Mouse (Mus musculus): ENCODE measurements around the gene Alg9. TPM values are rescaled to one million over a fixed set of nuclear protein-coding genes. Genes with fewer than 3 reads are reported as not detected.
A peak's percentile ranks its signal among the peaks of the same experiment; 100 is the strongest.

Alg9 gene
- polyA plus RNA-seq (2012; rRNA removed) (33.2 and 41.9 TPM in 2 replicates), polyA plus RNA-seq (2014; fragmentation: Nextera tagmentation; extraction: Ambion mirVana) (35.8 and 35.9 TPM in 2 replicates)

DNA sequence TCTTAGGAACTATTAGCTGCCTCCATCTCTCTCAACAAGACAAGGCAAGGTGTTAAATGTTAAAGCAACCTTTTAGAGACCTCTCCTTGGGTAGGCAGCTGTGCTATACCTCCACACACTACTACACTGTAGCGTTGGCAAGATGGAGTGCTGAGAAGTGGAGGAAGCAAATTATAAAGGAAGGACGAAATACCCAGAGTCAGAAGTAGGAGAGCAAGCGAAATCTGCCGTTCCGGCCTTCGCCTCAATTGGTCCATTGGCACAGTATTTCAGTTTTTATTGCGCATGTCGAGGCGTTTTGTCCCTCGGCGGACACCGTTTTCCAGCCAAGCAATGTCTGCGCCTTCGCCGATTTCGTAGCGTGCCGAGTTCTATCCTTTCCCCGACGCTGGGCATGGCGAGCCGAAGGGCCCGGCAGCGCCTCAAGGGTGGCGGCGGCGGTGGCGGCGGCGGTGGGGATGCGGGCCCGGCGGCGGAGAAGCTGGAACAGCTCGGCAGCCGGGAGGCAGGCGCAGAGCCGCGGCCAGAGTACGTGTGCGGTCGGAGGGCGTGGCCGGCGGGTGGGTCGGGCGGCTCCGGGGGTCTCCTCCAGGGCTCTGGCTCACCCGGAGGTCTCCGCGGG lies at the start of gene Alg9, which contains the start of gene 1110032A03Rik:
Gene Alg9 (plus strand): TSS at position 29 of the 622 bp plus-strand sequence.
Gene 1110032A03Rik (minus strand): TSS at position 530 of the 622 bp plus-strand sequence.
- Histone ChIP-seq H3K4me2 (replicated peaks; ENCODE audit: low read depth, low read length, severe bottlenecking) (peak within 1 kb of the TSS; percentile 74), H3K9ac (ENCODE audit: low read depth, low read length, severe bottlenecking) (peak within 1 kb of the TSS; percentile 89), H3K36me3 (ENCODE audit: control insufficient read depth, insufficient read depth, low read length) (peaks cover 30% of the 10 kb centered on the region), H3K9me3 (ENCODE audit: control insufficient read depth, low read length) (no peaks in the 10 kb centered on the region), H3K27me3 (ENCODE audit: control insufficient read depth, insufficient read depth, low read length) (no peaks in the 10 kb centered on the region), H3K27ac (replicated peaks; ENCODE audit: low read depth, low read length) (peak within 1 kb of the TSS; percentile 85), H3K4me1 (ENCODE audit: control insufficient read depth, insufficient read depth, low read length) (peaks cover 7% of the 10 kb centered on the region), H3K4me3 (replicated peaks; ENCODE audit: low read length) (peak within 1 kb of the TSS; percentile 92)
- ATAC-seq (ENCODE audit: low FRiP score, low read depth) (peak; percentile 82), DNase-seq (ENCODE audit: low spot score) (peak; percentile 88)
- peak; percentile 45; the same call in 1 of the 2 replicates for TF ChIP-seq POLR2A (IDR thresholded peaks at IDR 0.05; ENCODE audit: borderline replicate concordance, extremely low read depth, insufficient read depth, insufficient read length)
- WGBS: 2% methylated on average over 23 of the region's 51 CpGs

DNA sequence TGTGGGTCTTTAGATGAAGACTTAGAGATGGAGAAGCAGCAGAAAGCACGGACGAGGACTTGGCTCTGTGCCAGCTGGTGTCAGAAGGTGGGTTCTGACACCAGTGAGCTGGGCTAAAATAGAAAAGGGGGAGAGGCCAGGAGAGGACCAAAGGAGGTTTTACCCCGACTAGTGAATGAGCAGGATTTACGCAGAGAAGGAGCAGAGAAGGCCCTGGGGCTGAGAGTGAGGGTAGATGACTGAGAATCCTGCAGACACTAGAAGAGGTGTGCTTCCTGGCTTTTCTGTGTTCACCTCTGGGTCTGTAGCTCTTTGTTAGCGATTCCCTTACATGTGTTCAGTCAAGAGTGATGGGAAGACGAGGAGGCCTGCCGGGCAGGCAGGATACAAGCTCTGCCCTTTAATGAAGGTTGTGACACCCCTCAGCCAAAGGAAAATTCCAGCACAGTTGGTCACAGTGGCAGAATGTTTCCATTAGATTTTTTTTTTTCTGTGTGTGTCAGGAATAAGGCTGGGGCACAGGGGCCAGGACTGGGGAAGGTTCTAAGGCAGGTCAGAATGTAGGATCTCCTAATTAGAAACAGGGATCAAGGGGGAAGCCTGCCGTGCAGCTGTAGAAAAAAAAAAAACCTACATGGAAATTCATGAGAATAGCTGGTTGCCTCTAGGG lies 48.8 kb upstream of the Alg9 start:
- Histone ChIP-seq H3K27ac (replicated peaks; ENCODE audit: low read depth, low read length) (peak overlapping the region; percentile 70; the same call in 1 of the 2 replicates), H3K9me3 (ENCODE audit: control insufficient read depth, low read length) (no peaks in the 10 kb centered on the region), H3K9ac (ENCODE audit: low read depth, low read length, severe bottlenecking) (peak overlapping the region; percentile 61), H3K36me3 (ENCODE audit: control insufficient read depth, insufficient read depth, low read length) (no peaks in the 10 kb centered on the region), H3K4me2 (replicated peaks; ENCODE audit: low read depth, low read length, severe bottlenecking) (peak overlapping the region; percentile 71), H3K4me3 (replicated peaks; ENCODE audit: low read length) (peak overlapping the region; percentile 50), H3K27me3 (ENCODE audit: control insufficient read depth, insufficient read depth, low read length) (no peaks in the 10 kb centered on the region), H3K4me1 (ENCODE audit: control insufficient read depth, insufficient read depth, low read length) (peaks cover 37% of the 10 kb centered on the region)
- no peak for ATAC-seq (ENCODE audit: low FRiP score, low read depth)
- no peak for TF ChIP-seq POLR2A (IDR thresholded peaks at IDR 0.05; ENCODE audit: borderline replicate concordance, extremely low read depth, insufficient read depth, insufficient read length)
- WGBS: 13% methylated on average over 8 of the region's 8 CpGs
- no peak for DNase-seq (ENCODE audit: low spot score)

DNA sequence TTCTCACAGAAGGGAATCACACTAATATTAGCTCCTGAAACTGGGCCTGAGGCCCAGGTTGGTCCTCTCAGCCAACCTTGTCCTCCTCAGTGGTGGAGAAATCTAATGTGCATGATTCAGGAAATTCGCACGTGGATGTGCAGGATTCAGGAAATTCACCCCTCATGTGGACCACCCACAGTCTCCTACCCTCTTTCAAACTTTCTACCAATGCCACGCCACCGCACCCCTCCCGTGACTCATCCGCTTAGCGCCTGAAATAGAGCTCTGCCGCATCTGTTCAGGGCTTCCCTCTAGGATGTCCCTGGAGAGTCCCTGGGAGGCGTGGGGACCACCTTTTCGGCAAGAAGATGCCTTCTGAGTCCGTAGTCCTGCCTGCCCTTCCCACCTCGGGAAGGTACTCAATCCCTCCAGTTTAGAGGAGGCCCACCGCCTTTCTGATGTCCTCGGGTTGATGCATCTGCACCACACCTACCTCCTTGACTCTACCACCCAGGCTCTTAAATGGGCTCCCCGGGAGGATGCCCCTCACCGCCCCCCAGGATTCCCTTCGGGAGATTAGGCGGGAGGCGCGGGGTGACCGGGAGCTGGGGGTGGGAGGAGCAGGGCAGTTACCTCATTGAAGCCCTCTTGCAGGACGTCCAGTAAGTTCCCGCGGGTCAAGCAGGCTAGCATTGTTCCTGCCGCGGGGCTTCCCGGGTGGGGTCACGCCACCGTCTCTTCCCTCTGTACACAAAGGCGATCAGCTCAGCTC lies 47.5 kb upstream of the Alg9 start:
- peak overlapping the region; percentile 50 for H3K4me3 ChIP-seq (replicated peaks; ENCODE audit: low read length)
- peak overlapping the region; percentile 61 for H3K9ac ChIP-seq (ENCODE audit: low read depth, low read length, severe bottlenecking)
- H3K4me1 ChIP-seq (ENCODE audit: control insufficient read depth, insufficient read depth, low read length): peaks cover 32% of the 10 kb centered on the region
- H3K4me2 ChIP-seq (replicated peaks; ENCODE audit: low read depth, low read length, severe bottlenecking): peak overlapping the region; percentile 71
- H3K9me3 ChIP-seq (ENCODE audit: control insufficient read depth, low read length): no peaks in the 10 kb centered on the region
- peak overlapping the region; percentile 70 for H3K27ac ChIP-seq (replicated peaks; ENCODE audit: low read depth, low read length)
- no peaks in the 10 kb centered on the region for H3K27me3 ChIP-seq (ENCODE audit: control insufficient read depth, insufficient read depth, low read length)
- H3K36me3 ChIP-seq (ENCODE audit: control insufficient read depth, insufficient read depth, low read length): no peaks in the 10 kb centered on the region
- ATAC-seq (ENCODE audit: low FRiP score, low read depth): peak; percentile 12
- peak; percentile 54 for DNase-seq (ENCODE audit: low spot score)
- no peak; the same call in 1 of the 2 replicates for TF ChIP-seq POLR2A (IDR thresholded peaks at IDR 0.05; ENCODE audit: borderline replicate concordance, extremely low read depth, insufficient read depth, insufficient read length)
- WGBS: 4% methylated on average over 29 of the region's 30 CpGs

DNA sequence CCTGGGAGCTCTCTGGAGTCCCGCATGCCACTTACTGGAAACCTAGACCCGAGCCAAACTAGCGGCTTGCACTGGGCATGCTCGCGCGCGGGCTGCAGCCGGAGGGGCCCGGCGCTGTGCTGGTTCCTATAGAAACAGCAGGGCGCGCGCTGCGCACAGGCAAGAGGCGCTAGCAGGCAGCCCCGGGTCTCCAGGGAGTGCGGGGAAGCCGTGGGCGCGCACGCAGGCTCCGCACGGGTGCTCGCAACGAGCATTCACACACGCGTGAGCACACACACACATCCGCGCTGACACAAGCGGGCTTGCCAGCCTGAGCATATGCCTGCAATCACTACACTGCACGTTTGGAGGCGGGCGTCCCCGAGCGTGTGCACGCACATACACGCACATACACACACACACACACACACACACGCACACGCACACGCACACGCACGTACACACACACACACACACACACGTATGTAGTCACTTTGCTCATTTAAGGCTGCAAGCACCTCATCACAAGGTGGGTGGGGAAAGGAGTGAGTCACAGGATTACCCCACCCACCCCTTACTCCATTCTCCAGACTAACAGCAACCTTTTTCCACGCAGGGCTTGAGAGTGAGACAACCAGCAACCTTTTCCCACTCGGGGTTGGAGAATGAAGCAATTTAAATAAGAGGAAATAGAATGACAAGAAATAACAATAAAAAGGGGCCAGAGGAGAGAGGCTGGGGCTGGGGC lies 46.7 kb upstream of the Alg9 start:
- TF ChIP-seq POLR2A (IDR thresholded peaks at IDR 0.05; ENCODE audit: borderline replicate concordance, extremely low read depth, insufficient read depth, insufficient read length): 0 out of 2 replicates have a peak, but pooled peaks have one; percentile 28
- Histone ChIP-seq H3K36me3 (ENCODE audit: control insufficient read depth, insufficient read depth, low read length) (no peaks in the 10 kb centered on the region), H3K27ac (replicated peaks; ENCODE audit: low read depth, low read length) (peak overlapping the region; percentile 70), H3K4me1 (ENCODE audit: control insufficient read depth, insufficient read depth, low read length) (peaks cover 25% of the 10 kb centered on the region), H3K27me3 (ENCODE audit: control insufficient read depth, insufficient read depth, low read length) (no peaks in the 10 kb centered on the region), H3K4me2 (replicated peaks; ENCODE audit: low read depth, low read length, severe bottlenecking) (peak overlapping the region; percentile 71), H3K4me3 (replicated peaks; ENCODE audit: low read length) (peak overlapping the region; percentile 50), H3K9ac (ENCODE audit: low read depth, low read length, severe bottlenecking) (peak overlapping the region; percentile 61), H3K9me3 (ENCODE audit: control insufficient read depth, low read length) (no peaks in the 10 kb centered on the region)
- under 1% methylated on average over 42 of the region's 45 CpGs for WGBS
- DNase-seq (ENCODE audit: low spot score) (peak; percentile 86), ATAC-seq (ENCODE audit: low FRiP score, low read depth) (peak; percentile 95)
